Mouse (Mus musculus) lung, adult 2 months (tissue): Measurements from ENCODE around the gene Olfr721-ps1. TPM values are rescaled to one million over a fixed set of nuclear protein-coding genes. Genes with fewer than 3 reads are reported as not detected.

Experiments
- DNase-seq: peaks from one replicate; pipeline ENCODE4 v3.0.0; 2022
- H3K4me1 ChIP-seq: fragments of 200-500 bp; 2 replicates; pipeline ENCODE4 v1.6.1; 2011; ENCODE audit warnings: low read length; ENCODE audit not compliant: control insufficient read depth, insufficient read depth
- H3K4me3 ChIP-seq: fragments of 200-500 bp; replicated peaks from 2 replicates; pipeline ENCODE3; 2011; ENCODE audit warnings: low read depth, mild to moderate bottlenecking, control low read depth, low read length; ENCODE audit errors: extremely low read depth
- CTCF ChIP-seq: fragments of 200-500 bp; IDR thresholded peaks from 2 replicates; pipeline ENCODE4 v1.5.1; 2011; ENCODE audit warnings: mild to moderate bottlenecking, low read length, control low read depth; ENCODE audit not compliant: insufficient read depth
- POLR2A ChIP-seq: fragments of 200-500 bp; IDR thresholded peaks from 2 replicates; pipeline ENCODE4 v1.6.1; 2011; ENCODE audit warnings: low read depth, mild to moderate bottlenecking, control low read depth, low read length, borderline replicate concordance; ENCODE audit errors: extremely low read depth
- WGBS: fragments of 180-500 bp; shearing (Covaris S2); methylation state at CpG from one replicate; pipeline ENCODE4 v1.1.7; 2018; 5-methylcytosine and 5-hydroxymethylcytosine counted together
- polyA plus RNA-seq: library from polyadenylated mRNA; depleted of rRNA; stranded (reverse); fragments of >200 nt; gene quantifications from 2 replicates; pipeline ENCODE4 v1.2.3, GENCODE M21; 2012; rRNA removed

Gene Olfr721-ps1
- polyA plus RNA-seq, 1 experiment = not detected

- DNase-seq = no peak
- no peak for TF ChIP-seq CTCF
- no peak for TF ChIP-seq POLR2A
- H3K4me3 ChIP-seq = no peak overlapping the region
- no peaks in the 10 kb centered on the region for H3K4me1 ChIP-seq
- WGBS = 72% methylated on average over 3 of the region's 3 CpGs
Measured at GRCm38 (mm10) chr14:14436078-14436658, 35.1 kb downstream of the Olfr721-ps1 start.

Other genes starting within 250 kb of the Olfr721-ps1 start
- not detected in 2 replicates for gene Olfr720, start 214.5 kb upstream of the Olfr721-ps1 start, polyA plus RNA-seq
- gene Olfr31, start 78.5 kb upstream of the Olfr721-ps1 start, polyA plus RNA-seq = not detected in 2 replicates
- 89.7 and 119 TPM in 2 replicates for gene Il3ra, start 55.0 kb upstream of the Olfr721-ps1 start, polyA plus RNA-seq